Mouse (Mus musculus) spleen, postnatal 4 days (tissue): ENCODE results near the gene Myo6.
A peak's percentile ranks its signal among the peaks of the same experiment; 100 is the strongest.

Experiments
- DNase-seq, 2 experiments: peaks; one replicate each; pipeline ENCODE4 v3.0.0; 2022; ENCODE audit warnings: low spot score in 2 of 2

Myo6 gene

GRCm38 (mm10) chr9:80299031-80299430, 134.2 kb downstream of the Myo6 start:
- DNase-seq = no peak

DNA sequence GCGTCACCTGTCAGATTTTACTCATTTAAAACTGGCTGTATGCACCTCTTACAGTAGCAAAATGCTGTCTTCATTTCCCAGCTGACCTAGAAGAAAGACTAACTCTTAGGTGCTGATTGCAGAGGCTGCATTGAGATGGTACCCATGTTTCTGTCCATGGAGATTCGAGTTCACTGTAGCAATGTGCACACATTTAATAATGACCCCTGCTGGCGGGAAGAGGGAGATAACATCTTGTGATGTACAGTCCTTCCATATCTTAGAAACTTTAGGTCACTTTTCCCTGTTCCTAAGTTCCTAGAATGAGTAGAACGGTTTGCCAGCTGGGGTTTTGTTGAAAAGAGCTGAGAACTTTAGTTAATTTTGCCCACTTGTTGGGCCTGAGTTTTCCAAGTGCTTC, 138.7 kb downstream of the Myo6 start:
- DNase-seq = no peak

GRCm38 (mm10) chr9:80306390-80306789, 141.6 kb downstream of the Myo6 start:
- DNase-seq = no peak

DNA sequence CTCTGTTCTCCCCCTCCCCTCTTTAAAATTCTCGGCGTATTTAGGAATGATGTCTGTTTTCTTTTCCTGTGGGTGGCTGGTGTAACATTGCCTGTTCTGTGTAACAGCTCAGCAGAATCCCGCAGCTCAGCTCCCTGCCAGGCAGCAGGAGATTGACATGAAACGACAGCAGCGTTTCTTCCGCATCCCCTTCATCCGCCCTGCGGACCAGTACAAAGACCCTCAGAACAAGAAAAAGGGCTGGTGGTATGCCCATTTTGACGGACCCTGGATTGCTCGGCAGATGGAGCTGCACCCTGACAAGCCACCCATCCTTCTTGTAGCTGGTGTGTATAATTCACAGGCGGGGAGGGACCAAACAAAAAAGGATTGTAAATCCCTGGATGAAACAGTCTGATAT, 142.0 kb downstream of the Myo6 start:
- DNase-seq = no peak

GRCm38 (mm10) chr9:80307629-80308028, 142.8 kb downstream of the Myo6 start:
- DNase-seq = no peak

- no peak for DNase-seq
These were observed 148.8 kb downstream of the Myo6 start for GRCm38 (mm10) chr9:80313610-80314009.

DNA sequence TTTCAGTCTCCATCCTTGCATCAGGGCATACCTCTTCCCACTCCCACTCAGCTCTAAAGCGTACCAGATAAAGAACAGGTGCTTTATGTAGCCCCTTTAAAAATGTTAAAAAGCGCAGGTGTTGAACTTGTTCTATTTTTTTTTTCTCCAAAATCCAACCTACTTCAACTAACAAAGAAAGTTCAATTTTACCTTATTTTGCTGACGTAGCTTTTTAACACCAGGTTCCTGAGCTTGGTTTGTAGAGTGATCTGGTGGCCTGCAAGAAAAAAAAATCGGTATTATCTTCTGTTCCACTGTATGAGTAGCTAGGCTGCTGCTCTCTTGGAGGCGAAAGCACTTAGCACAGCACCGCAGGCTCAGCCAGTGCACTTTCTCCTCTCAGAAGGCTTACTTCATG, 151.1 kb downstream of the Myo6 start:
- no peak for DNase-seq

GRCm38 (mm10) chr9:80318027-80318426, 153.2 kb downstream of the Myo6 start:
- DNase-seq = no peak

- peak in 1 of 2 experiments; percentile 31 for DNase-seq
These were observed 156.4 kb downstream of the Myo6 start for GRCm38 (mm10) chr9:80321051-80321887.

- DNase-seq = no peak
These were observed 167.3 kb downstream of the Myo6 start for GRCm38 (mm10) chr9:80332153-80332552.

DNA sequence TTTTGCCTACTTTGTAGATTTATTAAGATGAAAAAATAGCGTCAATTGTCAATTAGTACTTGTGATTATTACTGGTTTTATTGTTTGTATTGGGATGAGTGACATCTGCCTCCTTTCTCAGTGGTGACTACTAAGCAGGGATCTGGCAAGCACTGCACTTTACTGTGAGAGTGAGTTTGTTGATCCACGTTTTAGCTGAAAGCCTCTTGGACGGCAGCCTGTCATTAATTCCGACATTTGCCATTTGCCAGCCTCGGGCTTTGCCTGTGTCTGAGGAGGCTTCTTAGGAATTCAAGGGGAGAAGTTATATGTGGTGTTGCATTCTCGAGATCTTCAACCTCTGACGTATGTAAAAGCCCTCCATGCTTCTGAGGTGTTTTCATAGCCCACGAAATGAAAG, 168.6 kb downstream of the Myo6 start:
- DNase-seq = peak in 1 of 2 experiments; percentile 24

DNA sequence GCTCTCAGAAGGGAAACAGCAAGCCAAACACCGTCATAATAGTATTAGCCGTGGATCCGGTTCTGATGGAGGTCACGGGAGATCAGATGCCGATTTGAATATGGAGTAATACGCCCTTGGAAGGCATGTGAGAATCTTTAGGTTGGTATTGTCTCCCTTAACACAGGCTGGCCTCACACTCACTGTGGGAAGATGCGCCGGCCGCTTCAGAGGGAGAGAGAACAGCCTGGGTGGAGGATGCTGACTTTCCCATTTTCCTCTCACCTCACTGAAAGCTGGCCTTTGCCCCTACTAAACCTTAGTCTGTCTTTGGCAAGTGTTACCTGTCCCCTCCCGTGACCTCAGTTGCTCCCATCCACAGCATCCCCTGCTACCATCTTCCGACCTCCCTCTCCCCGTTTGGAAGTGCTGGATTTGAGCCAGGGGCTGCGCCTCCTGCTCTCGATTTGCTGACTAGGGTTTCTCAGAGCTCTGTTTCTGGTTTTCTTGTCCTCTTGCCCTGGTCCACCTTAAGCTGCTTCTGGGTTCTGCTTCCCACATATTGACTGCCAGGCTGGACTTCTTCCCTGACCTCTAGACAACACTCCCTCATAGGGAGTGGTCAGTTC, 169.3 kb downstream of the Myo6 start:
- DNase-seq = peak in 1 of 2 experiments; percentile 41

GRCm38 (mm10) chr9:80335660-80336357, 171.0 kb downstream of the Myo6 start:
- peak in 1 of 2 experiments; percentile 20 for DNase-seq

- peak in 1 of 2 experiments; percentile 36 for DNase-seq
These were observed 173.2 kb downstream of the Myo6 start for GRCm38 (mm10) chr9:80338026-80338425.

DNA sequence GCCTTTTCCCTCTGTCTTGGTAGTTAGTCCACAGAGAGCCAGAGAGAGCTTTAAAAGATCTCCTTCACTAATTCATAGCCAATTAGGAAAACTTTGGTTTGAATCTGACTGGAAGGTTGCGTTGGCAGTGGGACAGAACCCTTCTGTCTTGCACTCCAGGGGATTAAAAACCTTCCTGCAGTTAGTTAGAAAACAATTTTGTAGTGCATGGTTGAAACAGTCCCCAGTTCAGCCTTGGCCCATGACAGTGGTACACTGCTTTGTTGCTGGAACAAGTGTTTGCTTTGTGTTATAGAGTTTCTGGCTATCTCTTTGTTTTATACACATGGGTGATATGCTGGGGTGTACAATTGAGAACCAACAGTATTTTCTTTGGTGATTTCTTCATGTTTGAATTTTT, 176.1 kb downstream of the Myo6 start:
- DNase-seq = no peak

GRCm38 (mm10) chr9:80341756-80342155, 176.9 kb downstream of the Myo6 start:
- no peak for DNase-seq

GRCm38 (mm10) chr9:80342520-80342919, 177.7 kb downstream of the Myo6 start:
- no peak for DNase-seq

DNA sequence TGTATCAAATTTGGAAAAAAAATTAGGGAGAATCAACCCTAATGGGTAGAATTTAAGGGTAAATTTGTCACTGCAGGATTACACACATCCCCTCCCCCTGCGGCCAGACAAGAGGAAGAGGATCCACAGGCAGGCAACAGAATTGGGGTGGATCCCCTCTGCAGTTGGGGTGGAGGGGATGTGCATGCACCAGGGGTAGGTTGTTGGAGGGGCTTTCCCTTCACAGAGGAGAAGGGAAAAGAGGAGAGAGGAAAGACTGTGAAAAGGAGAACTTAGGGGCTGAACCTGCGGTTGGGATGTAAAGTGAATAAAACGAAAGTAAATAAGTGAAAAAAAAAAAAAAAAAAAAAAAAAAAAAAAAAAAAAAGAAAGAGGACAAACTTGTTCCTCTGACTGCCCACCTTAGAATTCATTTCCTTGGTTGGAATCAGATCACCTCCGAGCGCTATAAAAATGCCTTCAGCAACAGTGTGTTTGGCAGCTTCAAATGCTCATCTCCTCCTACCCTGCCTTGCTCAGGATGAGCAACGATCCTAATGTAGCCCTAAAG, 179.7 kb downstream of the Myo6 start:
- no peak for DNase-seq

DNA sequence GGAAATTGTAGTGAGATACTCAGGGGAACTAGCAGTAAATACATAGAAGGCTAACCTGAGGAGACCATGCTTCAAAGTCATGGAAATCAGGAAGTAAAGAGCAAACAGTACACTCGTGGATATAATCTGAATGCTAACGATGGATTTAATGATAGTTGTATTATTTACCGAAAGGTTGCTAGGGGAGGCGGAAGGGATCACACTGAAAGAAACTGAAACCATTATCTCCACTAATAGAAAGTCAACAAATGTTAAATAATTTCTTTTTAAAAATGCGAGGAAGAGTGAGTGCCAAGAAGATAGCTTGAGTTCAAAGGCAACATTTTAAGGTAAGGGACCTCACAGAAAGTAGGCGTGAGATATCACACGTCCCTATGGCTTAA, 186.5 kb downstream of the Myo6 start:
- no peak for DNase-seq

DNA sequence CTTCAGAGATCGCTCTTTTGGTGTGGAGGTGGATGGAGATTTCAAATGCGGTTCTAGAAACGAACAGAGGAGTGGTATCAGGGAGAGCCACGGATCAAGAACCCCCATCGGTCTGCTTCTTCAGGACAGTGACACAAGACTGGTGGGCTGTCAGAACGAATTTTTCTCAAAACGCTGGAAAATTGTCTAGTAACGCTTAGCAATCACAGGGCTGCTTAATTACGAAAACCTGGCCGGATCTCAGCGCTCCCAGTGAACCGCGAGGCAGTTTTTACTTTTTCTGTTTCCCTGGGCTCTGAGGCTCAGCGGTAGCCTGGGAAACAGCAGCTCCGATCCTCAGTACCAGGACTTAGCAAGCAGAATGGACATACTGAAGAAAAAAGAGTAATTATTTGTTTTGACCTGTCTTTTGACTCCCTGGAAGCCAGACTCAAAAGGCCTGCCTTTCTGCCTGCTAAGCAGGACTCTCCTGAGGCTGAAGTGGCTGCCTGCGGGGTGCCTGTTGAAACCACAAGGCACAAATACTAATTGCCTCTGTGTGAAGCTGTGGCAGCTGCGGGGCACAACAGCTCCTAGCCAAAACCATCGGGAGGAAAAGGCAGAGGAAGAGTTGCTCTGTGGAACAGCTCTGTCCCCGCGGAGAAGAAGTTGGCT, 187.0 kb downstream of the Myo6 start:
- no peak for DNase-seq

DNA sequence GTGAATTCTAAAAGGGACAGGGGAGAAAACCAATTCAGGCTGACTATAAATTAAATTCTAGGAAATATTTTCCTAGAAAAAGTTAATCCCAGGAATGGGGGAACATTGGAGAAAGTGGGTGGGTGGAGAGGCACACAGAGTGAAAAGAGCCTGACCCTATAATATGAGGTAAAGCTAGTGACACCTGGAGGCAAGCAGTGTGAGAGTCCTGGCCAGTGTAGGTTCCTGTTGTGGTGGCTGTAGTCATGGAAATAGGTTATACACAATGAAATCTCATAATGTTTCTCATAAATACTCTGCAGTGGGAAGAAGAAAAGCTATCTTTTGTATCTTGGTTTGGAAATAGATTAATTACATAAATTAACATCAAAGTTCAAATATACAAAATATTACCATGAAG, 195.2 kb downstream of the Myo6 start:
- no peak for DNase-seq
